Mouse (Mus musculus) stomach, postnatal 0 days (tissue): ENCODE results near the gene Zfp219.

ENCODE experiments used
- CTCF ChIP-seq: IDR thresholded peaks from 2 replicates; pipeline ENCODE4 v1.5.1; 2016; ENCODE audit warnings: antibody characterized with exemption, low read depth, mild to moderate bottlenecking, moderate library complexity
- EP300 ChIP-seq: optimal IDR thresholded peaks from 2 replicates; pipeline ENCODE3; 2016; ENCODE audit warnings: antibody characterized with exemption

DNA sequence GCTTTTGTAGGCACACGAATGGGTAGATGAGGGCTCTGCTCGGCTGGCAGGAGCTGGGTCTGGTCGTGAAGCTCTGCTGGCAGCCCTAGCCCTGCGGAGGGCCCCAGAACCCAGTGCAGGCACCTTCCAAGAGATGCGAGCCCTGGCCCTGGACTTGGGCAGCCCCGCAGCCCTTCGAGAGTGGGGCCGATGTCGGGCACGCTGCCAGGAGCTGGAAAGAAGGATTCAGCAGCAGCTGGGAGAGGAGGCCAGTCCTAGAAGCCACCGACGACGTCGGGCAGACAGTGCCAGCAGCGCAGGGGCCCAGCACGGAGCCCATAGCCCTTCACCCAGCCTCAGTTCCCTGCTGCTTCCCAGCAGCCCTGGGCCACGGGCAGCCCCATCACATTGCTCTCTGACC lies 23.7 kb downstream of the Zfp219 start:
- no peak for TF ChIP-seq CTCF
- TF ChIP-seq EP300, result no peak
